Mouse (Mus musculus) kidney, adult 18-20 months (tissue): ENCODE measurements around the gene Adamts9.

Source experiments
- DNase-seq: peaks from one replicate; pipeline ENCODE4 v3.0.0; 2021

Adamts9 gene

GRCm38 (mm10) chr6:92803213-92803612, 140.1 kb downstream of the Adamts9 start:
- no peak for DNase-seq

GRCm38 (mm10) chr6:92802421-92802820, 140.9 kb downstream of the Adamts9 start:
- DNase-seq, result no peak

GRCm38 (mm10) chr6:92801462-92801861, 141.8 kb downstream of the Adamts9 start:
- no peak for DNase-seq

GRCm38 (mm10) chr6:92793804-92794203, 149.5 kb downstream of the Adamts9 start:
- DNase-seq, result no peak

GRCm38 (mm10) chr6:92787376-92787712, 155.9 kb downstream of the Adamts9 start:
- DNase-seq, result peak; percentile 95

DNA sequence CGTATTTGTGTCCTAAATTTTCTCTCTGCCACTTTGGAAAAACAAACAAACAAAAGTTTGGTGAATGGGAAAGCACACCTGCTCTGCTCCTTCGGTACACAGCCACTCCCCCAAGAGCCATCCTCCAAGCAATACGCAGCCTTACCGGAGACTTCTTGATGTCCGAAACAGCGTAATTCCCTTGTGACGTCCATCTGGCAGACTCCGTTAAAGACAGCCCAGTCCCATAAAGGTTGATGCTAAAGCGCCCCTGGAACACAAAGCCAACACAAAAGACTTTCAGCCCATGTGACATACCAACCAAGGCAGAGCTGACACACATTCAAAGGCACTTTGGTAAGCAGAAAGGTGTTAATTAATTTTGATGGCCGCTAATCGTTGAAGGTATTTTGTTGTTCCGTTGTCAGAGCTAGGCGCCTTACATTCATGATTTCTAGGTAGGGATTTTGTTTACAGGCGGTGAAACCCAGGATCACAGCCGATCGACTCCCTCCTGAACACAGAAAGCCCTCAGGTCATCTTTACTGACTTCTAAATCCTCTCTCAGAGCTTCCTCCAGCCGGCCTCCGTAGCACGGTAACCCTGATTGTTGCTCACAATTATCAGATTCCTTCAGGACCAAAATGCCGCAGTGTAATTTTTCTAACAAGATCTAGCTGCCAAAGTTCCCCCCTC, 156.5 kb downstream of the Adamts9 start:
- no peak for DNase-seq

DNA sequence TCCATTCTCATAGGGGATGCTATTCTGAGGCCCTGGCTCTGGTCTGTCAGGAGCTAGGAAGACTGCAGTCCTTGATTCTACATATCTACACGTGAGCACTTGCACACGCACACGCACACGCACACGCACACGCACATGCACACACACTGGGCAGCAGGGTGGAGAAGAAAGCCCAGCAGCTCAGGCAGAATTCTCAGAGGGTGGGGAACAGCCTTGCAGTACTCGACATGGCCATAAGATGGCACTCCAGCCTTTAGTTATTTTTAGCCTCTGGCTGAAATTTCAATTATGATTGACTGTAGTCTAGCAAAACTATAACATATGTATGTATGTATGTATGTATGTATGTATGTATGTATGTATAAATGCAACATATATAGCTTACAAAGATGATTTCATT, 158.5 kb downstream of the Adamts9 start:
- DNase-seq, result peak; percentile 59

DNA sequence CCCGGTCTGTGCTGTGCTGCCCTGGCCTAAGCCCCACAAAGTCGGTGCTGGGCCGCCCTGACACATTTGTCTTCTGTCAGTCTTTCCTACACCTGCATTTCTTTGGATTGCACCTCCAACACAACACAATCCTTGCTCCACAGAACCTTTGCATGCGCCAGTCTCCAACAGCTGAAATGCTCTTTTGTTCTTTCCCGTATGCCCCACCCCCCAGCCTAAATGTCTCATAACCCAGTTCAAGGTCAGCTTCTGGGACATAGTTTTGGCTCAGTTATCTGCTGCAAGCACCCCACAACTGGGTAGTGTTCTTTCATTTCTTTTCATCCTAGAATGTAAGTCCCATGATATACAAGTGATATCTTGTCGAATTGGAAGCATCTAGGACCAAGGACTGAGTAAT, 161.8 kb downstream of the Adamts9 start:
- no peak for DNase-seq

DNA sequence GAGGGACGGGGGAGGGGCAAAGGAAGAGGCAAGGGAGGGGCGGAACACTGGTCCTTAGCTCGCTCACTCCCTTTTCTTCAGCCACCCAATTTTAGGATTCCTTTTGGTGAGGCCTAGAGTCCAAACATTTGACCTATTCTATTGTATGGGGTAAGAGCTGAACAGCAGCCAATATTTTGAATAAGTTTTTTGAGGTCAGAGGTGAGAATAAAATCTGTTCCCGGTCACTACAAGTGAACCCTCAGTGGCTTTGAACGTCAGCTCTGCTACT, 163.4 kb downstream of the Adamts9 start:
- no peak for DNase-seq

- DNase-seq, result no peak
Observed at GRCm38 (mm10) chr6:92779140-92779934, 164.0 kb downstream of the Adamts9 start.

DNA sequence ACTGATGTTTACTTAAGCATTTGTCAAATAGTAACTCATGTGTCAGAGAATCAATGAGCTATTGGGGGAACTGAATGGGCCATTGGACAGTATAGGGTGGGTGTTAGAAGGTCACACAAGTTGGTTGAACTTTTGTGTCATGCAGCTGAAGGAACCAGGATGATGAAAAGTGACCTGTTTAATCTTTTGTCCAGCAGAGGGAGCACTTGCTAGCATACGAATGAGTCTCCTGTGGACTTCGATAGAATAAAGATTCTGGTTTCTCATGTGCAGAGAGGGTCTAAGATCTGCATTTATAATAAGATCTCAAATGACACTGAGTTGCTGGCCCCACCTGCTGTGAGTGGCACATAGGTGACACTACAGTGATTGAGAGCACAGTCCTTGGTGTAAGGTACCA, 166.9 kb downstream of the Adamts9 start:
- peak; percentile 17 for DNase-seq

DNA sequence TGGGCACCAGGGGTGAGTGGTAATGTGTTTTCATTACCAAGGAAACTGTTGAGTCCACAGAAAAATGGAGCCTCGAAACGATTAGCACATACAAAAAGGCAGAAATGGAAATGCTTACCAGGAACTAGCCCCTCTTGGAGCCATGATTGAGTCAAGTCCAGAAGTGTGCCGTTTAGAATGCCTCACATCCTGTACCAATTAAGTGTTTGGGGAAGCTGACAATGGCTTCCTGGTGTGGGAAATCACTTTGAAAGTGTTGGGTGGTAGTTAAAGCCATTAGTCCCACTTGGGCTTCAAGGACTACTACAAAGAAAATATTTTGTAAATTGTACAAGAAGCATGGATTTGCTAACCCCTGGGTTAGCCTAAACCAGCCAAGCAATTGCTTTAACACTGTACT, 180.9 kb downstream of the Adamts9 start:
- no peak for DNase-seq

DNA sequence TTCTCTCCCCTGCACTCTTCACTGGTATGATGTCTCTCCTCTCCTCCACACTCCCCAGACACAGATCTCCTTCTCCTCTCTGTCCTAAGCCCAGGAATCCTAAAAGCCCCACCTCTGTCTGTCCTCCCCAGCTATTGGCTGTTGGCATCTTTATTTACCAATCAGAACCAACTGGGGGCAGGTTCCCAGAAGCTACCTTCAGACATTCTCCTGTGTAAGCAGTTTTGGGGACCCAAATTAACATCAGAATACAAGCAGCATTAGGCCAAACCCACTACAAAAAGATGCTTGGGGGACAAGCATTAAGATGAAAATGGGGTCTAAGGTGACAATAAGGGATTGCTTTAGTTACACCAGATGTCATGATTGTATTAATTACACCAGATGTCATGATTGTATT, 183.7 kb downstream of the Adamts9 start:
- DNase-seq, result no peak

GRCm38 (mm10) chr6:92755826-92756225, 187.5 kb downstream of the Adamts9 start:
- DNase-seq, result no peak

- DNase-seq, result no peak
Observed at GRCm38 (mm10) chr6:92752737-92753136, 190.6 kb downstream of the Adamts9 start.

DNA sequence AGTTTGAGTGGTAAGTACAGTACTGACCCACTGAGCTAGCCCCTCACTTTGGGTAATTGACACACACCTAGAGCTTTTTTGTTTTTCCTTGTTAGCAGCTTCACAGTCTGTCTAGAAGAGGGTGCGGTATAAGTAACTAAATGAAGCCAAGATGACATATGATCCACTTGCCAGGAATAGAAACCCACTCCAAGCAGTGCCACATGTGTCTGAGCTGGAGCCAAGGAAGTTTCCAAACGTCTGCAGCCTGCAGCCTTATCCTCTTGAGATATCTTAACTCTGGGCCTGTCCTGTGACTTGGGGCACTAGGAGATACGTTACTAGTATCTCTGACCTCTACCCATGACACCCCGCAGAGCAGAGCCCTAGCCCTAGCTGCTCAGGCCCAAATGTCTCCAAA, 193.9 kb downstream of the Adamts9 start:
- no peak for DNase-seq

DNA sequence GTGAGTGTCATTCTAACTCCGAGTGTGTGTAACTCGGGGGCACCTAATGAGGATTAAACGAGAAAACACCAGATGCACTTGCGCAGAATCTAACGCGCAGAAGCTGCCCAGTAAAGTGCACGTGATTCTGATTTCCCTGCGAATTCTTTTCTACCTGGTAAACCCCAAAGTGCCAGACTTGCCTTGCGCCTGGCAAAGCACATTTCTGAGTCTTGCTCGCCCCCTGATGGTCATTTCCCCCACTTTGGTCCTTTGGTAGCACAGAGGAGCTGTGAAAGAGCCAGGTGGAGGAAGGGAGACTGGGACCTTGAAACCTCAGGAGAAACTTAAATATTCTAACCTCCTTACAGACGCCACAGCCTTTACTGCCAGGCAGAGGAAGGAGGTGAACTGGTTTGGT, 199.7 kb downstream of the Adamts9 start:
- peak; percentile 76 for DNase-seq

DNA sequence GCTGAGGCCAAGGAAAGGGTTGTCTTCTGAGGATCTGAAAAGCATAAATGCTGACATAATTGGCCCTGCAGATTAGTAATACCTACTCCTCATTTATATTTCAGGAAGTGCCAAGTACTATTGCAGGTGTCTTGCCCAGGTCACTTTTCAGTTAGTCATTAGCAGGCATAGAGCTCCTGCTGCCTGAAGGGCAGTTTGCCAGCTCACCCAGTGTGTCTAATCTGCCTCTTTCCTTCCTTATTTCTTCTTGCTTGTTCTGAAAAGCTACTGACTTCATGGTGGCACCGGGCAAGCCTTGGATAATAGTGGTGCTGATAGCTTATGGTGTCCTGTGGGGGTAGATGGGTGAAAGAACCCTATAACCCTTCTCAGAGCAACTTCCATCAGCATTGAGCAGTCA, 206.2 kb downstream of the Adamts9 start:
- DNase-seq, result peak; percentile 54

DNA sequence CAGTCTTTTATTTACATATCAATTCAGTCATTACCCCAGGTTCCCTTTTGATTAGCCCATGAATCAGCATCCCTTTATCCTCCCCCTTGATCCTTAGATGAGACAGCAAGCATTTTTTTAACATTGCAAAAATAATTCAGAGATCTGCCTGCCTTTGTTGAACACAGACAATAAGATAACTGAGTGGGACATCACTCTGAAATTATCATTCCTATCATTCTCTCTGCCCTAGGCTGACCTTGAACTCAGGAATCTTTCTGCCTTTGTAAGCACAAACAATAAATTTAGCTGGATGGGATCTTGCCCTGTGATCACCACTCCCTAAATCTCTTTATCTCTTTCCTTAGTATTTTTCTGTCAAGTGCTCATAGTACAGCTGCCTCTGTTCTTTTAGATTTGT, 209.6 kb downstream of the Adamts9 start:
- DNase-seq, result no peak

GRCm38 (mm10) chr6:92728514-92728913, 214.8 kb downstream of the Adamts9 start:
- DNase-seq, result no peak

DNA sequence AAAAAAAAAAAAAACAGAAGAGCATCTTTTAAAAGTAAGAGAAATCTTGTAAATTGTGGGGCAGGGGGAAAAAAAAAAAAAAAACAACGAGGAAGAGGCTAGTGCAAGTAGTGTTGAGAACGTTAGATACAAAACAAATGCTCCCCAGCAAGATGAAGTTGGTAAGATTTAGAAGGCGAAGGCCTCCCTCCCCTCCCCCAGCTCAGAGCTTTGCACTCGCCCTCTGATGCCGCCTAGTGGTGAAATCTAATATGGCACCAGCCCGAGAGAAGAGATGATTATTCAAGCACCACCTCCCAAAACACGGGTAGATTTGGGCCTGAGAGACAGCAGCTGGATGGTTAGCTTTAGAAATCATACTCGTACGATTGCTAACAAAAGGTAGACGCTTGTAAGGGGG, 215.2 kb downstream of the Adamts9 start:
- DNase-seq, result peak; percentile 80

GRCm38 (mm10) chr6:92727351-92727986, 215.8 kb downstream of the Adamts9 start:
- no peak for DNase-seq

GRCm38 (mm10) chr6:92726121-92726520, 217.2 kb downstream of the Adamts9 start:
- DNase-seq, result no peak

- DNase-seq, result no peak
Observed at GRCm38 (mm10) chr6:92724394-92724793, 218.9 kb downstream of the Adamts9 start.
